Mouse (Mus musculus): Measurements from ENCODE around the gene Tmem239. TPM values are rescaled to one million over a fixed set of nuclear protein-coding genes. Genes with fewer than 3 reads are reported as not detected.

Tmem239 gene
- polyA plus RNA-seq, 1 experiment from 2014 or later = not detected

DNA sequence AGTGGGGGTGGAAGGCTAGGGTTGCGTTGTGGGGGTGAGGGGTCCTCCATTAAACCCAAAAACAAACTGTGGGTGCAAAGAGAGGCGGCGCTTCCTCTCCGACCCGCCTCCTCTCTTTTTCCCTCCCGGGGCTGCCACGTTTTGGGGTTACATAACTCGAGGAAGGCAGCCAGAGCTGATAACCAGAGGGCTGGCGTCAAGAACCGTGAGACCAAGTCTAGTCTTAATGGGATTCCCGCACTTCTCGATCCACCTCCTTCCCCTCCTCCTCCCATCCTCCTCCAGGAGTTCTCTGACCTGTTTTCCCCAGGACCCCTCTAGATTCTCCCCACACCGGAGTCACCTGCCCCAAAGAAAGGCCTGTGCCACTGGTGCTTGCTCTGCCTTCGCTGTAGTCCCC lies 8.2 kb upstream of the Tmem239 start:
- Histone ChIP-seq H3K36me3 (replicated peaks; ENCODE audit: control insufficient read depth, insufficient read depth, low read depth, low read length) (no peaks in the 10 kb centered on the region), H3K4me3 (ENCODE audit: low read depth, low read length) (peak overlapping the region; percentile 61), H3K4me2 (ENCODE audit: low read depth, low read length) (peak overlapping the region; percentile 83), H3K27ac (replicated peaks; ENCODE audit: low read depth, low read length) (no peak overlapping the region), H3K9ac (replicated peaks; ENCODE audit: low read length) (peak overlapping the region; percentile 82), H3K4me1 (ENCODE audit: control insufficient read depth, insufficient read depth, low read length) (peaks cover 5% of the 10 kb centered on the region), H3K9me3 (replicated peaks; ENCODE audit: control insufficient read depth, low read length) (no peaks in the 10 kb centered on the region), H3K27me3 (ENCODE audit: control insufficient read depth, insufficient read depth, low read length) (no peaks in the 10 kb centered on the region)
- 11% methylated on average over 13 of the region's 14 CpGs for WGBS
- no peak for ATAC-seq (replicated peaks; ENCODE audit: insufficient number of reproducible peaks, low FRiP score, low TSS enrichment, low read depth)
- peak; percentile 12 for DNase-seq (ENCODE audit: low spot score)

DNA sequence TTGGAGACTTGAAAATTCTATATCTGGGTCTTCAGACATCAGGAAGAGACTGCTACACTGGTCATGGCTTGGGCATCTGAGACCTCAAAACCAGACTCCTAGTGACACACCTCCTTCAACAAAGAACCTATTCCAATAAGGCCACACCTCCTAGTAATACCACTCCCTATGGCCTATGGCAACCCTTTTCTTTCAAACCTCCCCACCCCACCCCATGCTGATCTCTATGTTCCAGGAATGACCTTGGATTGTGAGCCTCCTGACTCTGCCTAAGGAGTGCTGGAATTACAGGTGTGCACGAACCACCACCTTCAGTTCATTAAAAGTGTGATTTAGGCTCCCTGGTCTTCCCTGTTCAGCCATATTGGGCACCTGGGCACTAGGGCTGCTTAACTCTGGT lies 6.2 kb upstream of the Tmem239 start:
- no peak overlapping the region for H3K4me2 ChIP-seq (ENCODE audit: low read depth, low read length)
- DNase-seq (ENCODE audit: low spot score) (no peak), ATAC-seq (replicated peaks; ENCODE audit: insufficient number of reproducible peaks, low FRiP score, low TSS enrichment, low read depth) (no peak)
- H3K9me3 ChIP-seq (replicated peaks; ENCODE audit: control insufficient read depth, low read length) = no peaks in the 10 kb centered on the region
- H3K27ac ChIP-seq (replicated peaks; ENCODE audit: low read depth, low read length) = no peak overlapping the region
- WGBS = 87% methylated on average over 1 of the region's 1 CpGs
- no peak overlapping the region for H3K4me3 ChIP-seq (ENCODE audit: low read depth, low read length)
- no peaks in the 10 kb centered on the region for H3K27me3 ChIP-seq (ENCODE audit: control insufficient read depth, insufficient read depth, low read length)
- H3K36me3 ChIP-seq (replicated peaks; ENCODE audit: control insufficient read depth, insufficient read depth, low read depth, low read length) = no peaks in the 10 kb centered on the region
- H3K4me1 ChIP-seq (ENCODE audit: control insufficient read depth, insufficient read depth, low read length) = peaks cover 5% of the 10 kb centered on the region
- H3K9ac ChIP-seq (replicated peaks; ENCODE audit: low read length) = no peak overlapping the region

DNA sequence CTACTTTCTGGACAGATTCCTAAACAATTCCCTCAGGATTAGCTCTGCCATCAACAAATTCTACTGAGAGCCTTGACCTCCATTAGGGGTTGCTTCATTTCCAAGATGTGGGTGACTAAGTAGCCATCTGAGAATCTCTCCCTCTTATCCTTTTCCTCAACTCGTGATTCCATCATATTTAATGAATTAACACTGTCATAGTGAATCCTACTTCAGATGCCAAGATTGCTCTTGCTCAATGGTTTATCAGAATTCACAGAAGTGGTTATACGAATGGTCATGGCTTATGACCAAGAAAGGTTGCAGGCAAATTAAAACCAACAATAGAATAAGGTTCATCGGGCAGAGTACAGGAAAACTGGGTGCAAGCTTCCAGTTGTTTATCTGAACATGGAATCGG lies 4.4 kb upstream of the Tmem239 start:
- H3K9ac ChIP-seq (replicated peaks; ENCODE audit: low read length) = no peak overlapping the region
- H3K27ac ChIP-seq (replicated peaks; ENCODE audit: low read depth, low read length) = no peak overlapping the region
- peaks cover 3% of the 10 kb centered on the region; the same call in 1 of the 2 replicates for H3K4me1 ChIP-seq (ENCODE audit: control insufficient read depth, insufficient read depth, low read length)
- ATAC-seq (replicated peaks; ENCODE audit: insufficient number of reproducible peaks, low FRiP score, low TSS enrichment, low read depth) (no peak), DNase-seq (ENCODE audit: low spot score) (no peak)
- WGBS = 84% methylated on average over 4 of the region's 4 CpGs
- no peak overlapping the region for H3K4me3 ChIP-seq (ENCODE audit: low read depth, low read length)
- no peaks in the 10 kb centered on the region for H3K36me3 ChIP-seq (replicated peaks; ENCODE audit: control insufficient read depth, insufficient read depth, low read depth, low read length)
- H3K27me3 ChIP-seq (ENCODE audit: control insufficient read depth, insufficient read depth, low read length) = no peaks in the 10 kb centered on the region
- H3K9me3 ChIP-seq (replicated peaks; ENCODE audit: control insufficient read depth, low read length) = no peaks in the 10 kb centered on the region
- no peak overlapping the region for H3K4me2 ChIP-seq (ENCODE audit: low read depth, low read length)

DNA sequence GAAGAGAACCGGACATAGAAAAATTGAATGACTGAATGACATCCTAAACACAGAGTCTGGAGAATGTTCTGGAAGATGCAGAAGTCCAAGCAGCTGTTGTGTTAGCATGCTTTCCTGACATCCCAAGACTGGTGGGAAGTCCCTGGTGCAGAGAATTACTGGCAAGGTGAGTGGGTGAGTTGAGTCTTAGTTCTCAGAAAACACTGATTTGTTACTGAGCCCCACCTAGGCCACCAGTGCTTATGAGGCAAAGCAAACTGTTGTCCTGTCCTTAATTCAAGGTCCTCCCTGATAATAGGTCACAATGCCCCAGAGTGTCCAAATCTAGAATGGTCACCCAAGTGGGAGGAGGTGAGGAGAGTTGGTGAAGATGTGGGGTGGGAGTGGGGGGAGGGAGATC lies 1.3 kb upstream of the Tmem239 start, which contains the start of the genes Gm28372 and 1700020A23Rik:
Gene Gm28372, plus strand, starts transcription at position 301 of the 400 bp plus-strand sequence.
Gene 1700020A23Rik, plus strand, starts transcription at position 321 of the 400 bp plus-strand sequence.
- Histone ChIP-seq H3K27ac (replicated peaks; ENCODE audit: low read depth, low read length) (no peak within 1 kb of the TSS), H3K9ac (replicated peaks; ENCODE audit: low read length) (no peak within 1 kb of the TSS), H3K4me1 (ENCODE audit: control insufficient read depth, insufficient read depth, low read length) (no peaks in the 10 kb centered on the region), H3K4me3 (ENCODE audit: low read depth, low read length) (no peak within 1 kb of the TSS), H3K9me3 (replicated peaks; ENCODE audit: control insufficient read depth, low read length) (no peaks in the 10 kb centered on the region), H3K36me3 (replicated peaks; ENCODE audit: control insufficient read depth, insufficient read depth, low read depth, low read length) (no peaks in the 10 kb centered on the region), H3K4me2 (ENCODE audit: low read depth, low read length) (no peak within 1 kb of the TSS), H3K27me3 (ENCODE audit: control insufficient read depth, insufficient read depth, low read length) (no peaks in the 10 kb centered on the region)
- 89% methylated on average over 1 of the region's 1 CpGs for WGBS
- ATAC-seq (replicated peaks; ENCODE audit: insufficient number of reproducible peaks, low FRiP score, low TSS enrichment, low read depth) = no peak
- no peak for DNase-seq (ENCODE audit: low spot score)

DNA sequence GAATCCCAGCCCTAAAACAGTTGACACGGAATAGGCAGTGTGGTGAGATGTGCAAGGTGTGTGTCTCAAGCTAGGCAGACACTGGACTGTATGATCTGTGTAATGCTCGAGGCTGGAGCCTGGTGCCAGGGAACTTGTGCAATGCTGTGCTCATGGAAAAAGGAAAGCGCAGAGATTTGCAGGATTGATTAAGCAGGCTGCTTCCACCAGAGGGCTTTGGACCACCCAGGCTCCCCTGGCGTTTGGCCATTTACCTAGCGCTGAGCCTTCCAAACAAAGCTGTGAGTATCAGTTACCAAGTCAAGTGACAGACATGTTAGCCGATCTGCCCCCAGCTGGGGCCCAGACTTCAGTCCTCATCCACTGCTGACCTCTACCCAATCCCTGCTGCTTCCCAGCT lies 1.9 kb downstream of the Tmem239 start:
- Histone ChIP-seq H3K4me2 (ENCODE audit: low read depth, low read length) (no peak overlapping the region), H3K9ac (replicated peaks; ENCODE audit: low read length) (no peak overlapping the region), H3K27me3 (ENCODE audit: control insufficient read depth, insufficient read depth, low read length) (no peaks in the 10 kb centered on the region), H3K9me3 (replicated peaks; ENCODE audit: control insufficient read depth, low read length) (no peaks in the 10 kb centered on the region), H3K27ac (replicated peaks; ENCODE audit: low read depth, low read length) (no peak overlapping the region), H3K4me1 (ENCODE audit: control insufficient read depth, insufficient read depth, low read length) (no peaks in the 10 kb centered on the region; the same call in 1 of the 2 replicates), H3K4me3 (ENCODE audit: low read depth, low read length) (no peak overlapping the region), H3K36me3 (replicated peaks; ENCODE audit: control insufficient read depth, insufficient read depth, low read depth, low read length) (no peaks in the 10 kb centered on the region)
- WGBS = 11% methylated on average over 6 of the region's 6 CpGs
- DNase-seq (ENCODE audit: low spot score) (peak; percentile 84), ATAC-seq (replicated peaks; ENCODE audit: insufficient number of reproducible peaks, low FRiP score, low TSS enrichment, low read depth) (peak; percentile 66; the same call in 1 of the 2 replicates)

DNA sequence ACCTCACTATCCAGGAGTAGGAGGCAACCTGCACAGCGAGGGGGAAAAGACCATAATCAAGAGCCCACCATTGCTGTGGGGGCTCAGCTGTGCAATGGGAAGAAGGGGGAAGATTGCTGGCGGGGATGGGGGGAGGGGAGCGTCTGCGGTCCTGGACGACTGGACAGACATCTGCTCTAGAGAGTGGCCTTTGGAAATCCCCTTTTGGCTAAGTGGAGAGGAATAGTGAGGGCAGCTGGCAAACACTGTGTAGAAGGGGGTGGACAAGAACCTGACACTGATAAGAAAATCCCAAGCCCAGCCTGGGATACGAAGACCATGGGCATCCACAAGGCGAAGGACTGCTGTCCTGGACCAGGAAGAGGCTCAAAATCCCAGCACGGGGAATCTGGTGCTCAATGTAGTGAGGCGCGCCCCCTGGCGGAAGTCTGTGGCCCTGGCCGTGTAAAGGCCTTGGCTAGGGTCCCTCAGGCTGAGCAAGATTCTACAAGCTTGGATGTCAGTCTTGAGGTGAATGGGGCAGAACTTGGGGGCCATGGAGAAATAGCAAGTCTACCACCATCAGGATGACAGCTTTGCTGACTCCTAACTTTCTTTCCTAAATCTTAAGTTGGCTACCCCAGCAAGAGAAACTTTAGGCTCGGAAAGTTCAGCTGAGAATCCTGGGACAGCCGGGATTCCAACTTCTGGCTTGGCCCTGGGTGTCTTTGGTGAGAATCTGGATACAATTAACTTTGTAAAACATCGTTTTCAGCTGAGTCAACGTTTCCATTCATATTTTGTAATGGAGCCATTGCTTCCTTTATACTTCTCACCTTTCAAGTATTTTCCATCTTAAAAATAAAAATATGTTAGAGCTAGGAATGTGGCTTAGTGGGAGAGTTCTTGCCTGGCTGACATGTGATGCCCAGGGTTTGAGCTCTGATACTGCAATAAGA lies 5.5 kb downstream of the Tmem239 start:
- WGBS = 33% methylated on average over 16 of the region's 16 CpGs
- Histone ChIP-seq H3K36me3 (replicated peaks; ENCODE audit: control insufficient read depth, insufficient read depth, low read depth, low read length) (no peaks in the 10 kb centered on the region), H3K27me3 (ENCODE audit: control insufficient read depth, insufficient read depth, low read length) (no peaks in the 10 kb centered on the region), H3K9ac (replicated peaks; ENCODE audit: low read length) (no peak overlapping the region), H3K27ac (replicated peaks; ENCODE audit: low read depth, low read length) (no peak overlapping the region), H3K4me1 (ENCODE audit: control insufficient read depth, insufficient read depth, low read length) (no peaks in the 10 kb centered on the region; the same call in 1 of the 2 replicates), H3K4me2 (ENCODE audit: low read depth, low read length) (no peak overlapping the region), H3K9me3 (replicated peaks; ENCODE audit: control insufficient read depth, low read length) (no peaks in the 10 kb centered on the region), H3K4me3 (ENCODE audit: low read depth, low read length) (no peak overlapping the region)
- DNase-seq (ENCODE audit: low spot score) (peak; percentile 90), ATAC-seq (replicated peaks; ENCODE audit: insufficient number of reproducible peaks, low FRiP score, low TSS enrichment, low read depth) (peak; percentile 70)

DNA sequence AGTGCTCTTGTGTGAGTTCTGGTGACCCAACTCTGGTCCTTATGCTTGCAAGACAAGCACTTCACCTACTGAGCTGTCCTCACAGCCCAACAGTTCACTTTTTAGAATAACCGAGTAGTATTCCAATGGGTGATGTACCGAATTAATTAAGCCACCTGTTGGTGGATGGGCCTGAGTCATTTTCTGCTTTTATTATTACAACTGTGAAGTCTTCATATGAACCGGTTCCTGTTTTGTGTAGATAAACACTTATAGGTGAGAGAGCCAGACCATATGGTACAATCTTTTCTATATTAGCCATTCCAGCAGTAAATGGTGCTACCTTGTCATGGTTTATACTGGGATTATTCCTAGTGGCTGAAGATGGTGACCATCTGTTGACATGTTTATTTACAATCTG lies 6.5 kb downstream of the Tmem239 start:
- Histone ChIP-seq H3K27ac (replicated peaks; ENCODE audit: low read depth, low read length) (no peak overlapping the region), H3K9me3 (replicated peaks; ENCODE audit: control insufficient read depth, low read length) (no peaks in the 10 kb centered on the region), H3K9ac (replicated peaks; ENCODE audit: low read length) (no peak overlapping the region), H3K4me2 (ENCODE audit: low read depth, low read length) (no peak overlapping the region), H3K4me3 (ENCODE audit: low read depth, low read length) (no peak overlapping the region), H3K27me3 (ENCODE audit: control insufficient read depth, insufficient read depth, low read length) (no peaks in the 10 kb centered on the region), H3K36me3 (replicated peaks; ENCODE audit: control insufficient read depth, insufficient read depth, low read depth, low read length) (no peaks in the 10 kb centered on the region), H3K4me1 (ENCODE audit: control insufficient read depth, insufficient read depth, low read length) (no peaks in the 10 kb centered on the region; the same call in 1 of the 2 replicates)
- no peak for ATAC-seq (replicated peaks; ENCODE audit: insufficient number of reproducible peaks, low FRiP score, low TSS enrichment, low read depth)
- DNase-seq (ENCODE audit: low spot score) = no peak
- WGBS = 77% methylated on average over 3 of the region's 3 CpGs
